Mouse (Mus musculus): ENCODE data around the gene Ddx47. TPM values are rescaled to one million over a fixed set of nuclear protein-coding genes. Genes with fewer than 3 reads are reported as not detected.

Ddx47 gene
- polyA plus RNA-seq, 1 experiment from 2014 or later, result 75.7 TPM

DNA sequence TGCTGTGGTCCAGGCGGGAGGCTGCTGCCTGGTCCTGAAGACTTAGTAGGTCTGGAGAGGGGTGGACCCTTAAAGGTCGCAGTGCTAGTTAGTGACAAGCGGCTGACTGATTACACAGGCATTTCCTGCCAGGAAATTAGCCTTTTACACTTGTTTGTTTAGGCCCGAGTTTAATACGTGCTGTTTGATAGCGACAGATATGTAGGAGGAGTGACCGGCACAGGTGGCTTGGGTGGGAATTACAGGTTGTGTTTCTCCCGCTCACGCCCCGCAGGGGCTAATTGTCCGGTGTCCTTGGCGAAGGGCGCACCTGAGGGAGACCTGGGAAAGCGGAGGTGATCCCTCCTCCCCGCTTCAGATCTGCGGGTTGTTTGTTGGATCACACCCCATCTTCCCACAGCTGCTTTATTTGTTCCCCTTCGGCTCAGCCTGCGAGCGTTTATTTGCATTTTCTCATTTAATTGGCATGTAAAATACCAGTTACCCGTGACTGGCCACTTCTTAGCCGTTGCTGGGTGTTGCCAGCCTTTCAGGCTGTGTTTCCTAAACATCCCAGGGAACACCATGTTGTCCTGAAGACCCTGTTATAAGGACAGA is 29.0 kb downstream of the Ddx47 start:
- no peak overlapping the region for H3K9ac ChIP-seq
- ATAC-seq (ENCODE audit: low read depth), result no peak
- peaks cover 6% of the 10 kb centered on the region; the same call in 1 of the 2 replicates for H3K4me1 ChIP-seq (replicated peaks)
- H3K27me3 ChIP-seq, result peaks cover 44% of the 10 kb centered on the region
- peak overlapping the region; percentile 30; the same call in 1 of the 2 replicates for H3K4me2 ChIP-seq
- no peak overlapping the region for H3K4me3 ChIP-seq (replicated peaks)
- WGBS (ENCODE audit: insufficient replicate concordance), result 8% methylated on average over 21 of the region's 21 CpGs
- H3K36me3 ChIP-seq, result no peaks in the 10 kb centered on the region
- no peak for DNase-seq
- no peak overlapping the region for H3K27ac ChIP-seq
- no peaks in the 10 kb centered on the region for H3K9me3 ChIP-seq (replicated peaks)

- Histone ChIP-seq H3K4me1 (replicated peaks) (peaks cover 6% of the 10 kb centered on the region; the same call in 1 of the 2 replicates), H3K9me3 (replicated peaks) (no peaks in the 10 kb centered on the region), H3K9ac (no peak overlapping the region), H3K4me2 (no peak overlapping the region), H3K27ac (no peak overlapping the region), H3K36me3 (no peaks in the 10 kb centered on the region), H3K27me3 (peaks cover 41% of the 10 kb centered on the region), H3K4me3 (replicated peaks) (no peak overlapping the region)
- 75% methylated on average over 3 of the region's 3 CpGs for WGBS (ENCODE audit: insufficient replicate concordance)
- DNase-seq (no peak), ATAC-seq (ENCODE audit: low read depth) (no peak)
These were observed 30.5 kb downstream of the Ddx47 start for GRCm38 (mm10) chr6:135041930-135042329.

- no peak for ATAC-seq (ENCODE audit: low read depth)
- Histone ChIP-seq H3K9me3 (replicated peaks) (no peaks in the 10 kb centered on the region), H3K4me2 (no peak overlapping the region), H3K36me3 (no peaks in the 10 kb centered on the region), H3K27ac (no peak overlapping the region), H3K4me3 (replicated peaks) (no peak overlapping the region), H3K27me3 (0 out of 2 replicates have a peak, but pooled peaks cover 2% of the 10 kb centered on the region), H3K9ac (no peak overlapping the region), H3K4me1 (replicated peaks) (no peaks in the 10 kb centered on the region)
- WGBS (ENCODE audit: insufficient replicate concordance), result 38% methylated on average over 9 of the region's 9 CpGs
- no peak for DNase-seq
These were observed 35.9 kb downstream of the Ddx47 start for GRCm38 (mm10) chr6:135047276-135047675.

DNA sequence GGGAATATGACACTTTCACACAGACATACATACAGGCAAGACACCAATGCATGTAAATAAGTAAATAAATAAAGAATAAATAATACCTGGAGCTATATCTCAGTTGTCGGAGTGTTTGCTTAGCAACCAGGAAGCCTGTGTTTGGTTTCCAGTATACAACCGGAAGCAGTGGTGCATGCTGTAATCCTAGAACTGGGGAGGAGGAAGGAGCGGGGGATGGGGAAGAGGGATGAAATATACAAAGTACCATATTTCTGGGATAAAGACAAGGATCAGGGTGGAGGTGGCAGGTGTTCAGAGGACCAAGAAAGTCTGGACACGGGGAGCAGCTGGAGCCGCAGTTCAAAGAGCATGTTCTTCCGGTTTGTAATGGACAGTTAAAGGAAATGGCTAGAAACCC is 37.1 kb downstream of the Ddx47 start:
- Histone ChIP-seq H3K9ac (no peak overlapping the region), H3K36me3 (no peaks in the 10 kb centered on the region), H3K27ac (no peak overlapping the region), H3K4me3 (replicated peaks) (no peak overlapping the region), H3K9me3 (replicated peaks) (no peaks in the 10 kb centered on the region), H3K4me2 (no peak overlapping the region), H3K27me3 (no peaks in the 10 kb centered on the region), H3K4me1 (replicated peaks) (0 out of 2 replicates have a peak, but pooled peaks cover under 1% of the 10 kb centered on the region)
- WGBS (ENCODE audit: insufficient replicate concordance), result 69% methylated on average over 6 of the region's 6 CpGs
- DNase-seq (no peak), ATAC-seq (ENCODE audit: low read depth) (no peak)

- no peak for ATAC-seq (ENCODE audit: low read depth)
- H3K36me3 ChIP-seq, result no peaks in the 10 kb centered on the region
- 74% methylated on average over 16 of the region's 16 CpGs for WGBS (ENCODE audit: insufficient replicate concordance)
- no peak for DNase-seq
- no peak overlapping the region for H3K9ac ChIP-seq
- H3K4me1 ChIP-seq (replicated peaks), result 0 out of 2 replicates have a peak, but pooled peaks cover 4% of the 10 kb centered on the region
- H3K27me3 ChIP-seq, result no peaks in the 10 kb centered on the region
- H3K9me3 ChIP-seq (replicated peaks), result no peaks in the 10 kb centered on the region
- no peak overlapping the region for H3K4me3 ChIP-seq (replicated peaks)
- no peak overlapping the region for H3K4me2 ChIP-seq
- no peak overlapping the region for H3K27ac ChIP-seq
These were observed 37.5 kb downstream of the Ddx47 start for GRCm38 (mm10) chr6:135048956-135049355.

DNA sequence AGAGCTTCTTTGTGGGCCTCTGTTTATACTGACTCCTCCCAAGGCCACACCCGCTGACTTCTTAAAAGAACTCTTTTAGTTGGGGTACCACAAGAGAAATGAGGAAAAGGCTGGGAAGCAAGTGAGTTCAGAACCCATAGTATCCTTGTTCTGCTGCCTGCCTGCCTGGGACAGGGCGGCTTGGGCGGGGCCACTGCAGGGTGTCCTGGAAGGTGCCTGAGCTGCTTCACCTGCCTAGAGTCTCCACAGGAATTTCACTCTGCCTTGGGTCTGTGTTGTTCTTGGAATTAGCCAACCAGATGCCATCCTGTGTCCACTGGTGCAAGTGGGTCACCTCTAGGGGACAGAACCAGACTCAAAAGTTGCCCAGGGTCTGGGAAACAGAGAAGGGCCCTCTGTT is 42.4 kb downstream of the Ddx47 start:
- H3K9me3 ChIP-seq (replicated peaks), result no peaks in the 10 kb centered on the region
- no peak overlapping the region for H3K4me3 ChIP-seq (replicated peaks)
- no peak overlapping the region for H3K4me2 ChIP-seq
- WGBS (ENCODE audit: insufficient replicate concordance), result 67% methylated on average over 3 of the region's 3 CpGs
- DNase-seq, result no peak
- H3K27ac ChIP-seq, result no peak overlapping the region
- no peak for ATAC-seq (ENCODE audit: low read depth)
- 0 out of 2 replicates have a peak, but pooled peaks cover 4% of the 10 kb centered on the region for H3K4me1 ChIP-seq (replicated peaks)
- no peaks in the 10 kb centered on the region for H3K36me3 ChIP-seq
- no peaks in the 10 kb centered on the region for H3K27me3 ChIP-seq
- no peak overlapping the region for H3K9ac ChIP-seq

DNA sequence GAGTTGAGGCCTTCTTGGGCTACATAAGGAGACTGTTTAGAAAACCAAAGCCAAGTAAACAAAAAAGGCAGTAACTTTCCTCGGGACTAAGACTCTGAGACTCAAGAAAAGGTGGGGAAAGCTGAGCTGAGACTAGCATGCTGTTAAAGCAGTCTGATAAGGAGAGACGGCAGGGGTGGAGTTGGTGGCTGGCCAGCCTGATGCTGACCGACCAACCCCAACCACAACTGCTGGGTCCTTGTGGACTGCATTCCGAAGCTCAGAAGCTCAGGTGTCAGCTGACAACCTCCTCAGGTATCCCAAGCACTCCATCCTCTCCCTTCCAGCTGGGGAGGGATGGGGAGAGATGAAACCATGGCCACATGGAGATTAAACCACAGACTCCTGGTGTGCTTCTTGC is 44.5 kb downstream of the Ddx47 start:
- Histone ChIP-seq H3K36me3 (no peaks in the 10 kb centered on the region), H3K9me3 (replicated peaks) (no peaks in the 10 kb centered on the region), H3K27me3 (no peaks in the 10 kb centered on the region), H3K4me2 (no peak overlapping the region), H3K4me1 (replicated peaks) (0 out of 2 replicates have a peak, but pooled peaks cover 4% of the 10 kb centered on the region), H3K9ac (no peak overlapping the region), H3K27ac (no peak overlapping the region), H3K4me3 (replicated peaks) (no peak overlapping the region)
- DNase-seq (no peak), ATAC-seq (ENCODE audit: low read depth) (no peak)
- 28% methylated on average over 4 of the region's 4 CpGs for WGBS (ENCODE audit: insufficient replicate concordance)

GRCm38 (mm10) chr6:135060728-135061127 is 49.3 kb downstream of the Ddx47 start:
- Histone ChIP-seq H3K9me3 (replicated peaks) (no peaks in the 10 kb centered on the region), H3K4me2 (no peak overlapping the region), H3K9ac (no peak overlapping the region), H3K36me3 (no peaks in the 10 kb centered on the region), H3K27ac (no peak overlapping the region), H3K27me3 (peaks cover 3% of the 10 kb centered on the region; the same call in 1 of the 2 replicates), H3K4me3 (replicated peaks) (no peak overlapping the region), H3K4me1 (replicated peaks) (peaks cover 13% of the 10 kb centered on the region)
- 80% methylated on average over 4 of the region's 4 CpGs for WGBS (ENCODE audit: insufficient replicate concordance)
- ATAC-seq (ENCODE audit: low read depth) (no peak), DNase-seq (no peak)

DNA sequence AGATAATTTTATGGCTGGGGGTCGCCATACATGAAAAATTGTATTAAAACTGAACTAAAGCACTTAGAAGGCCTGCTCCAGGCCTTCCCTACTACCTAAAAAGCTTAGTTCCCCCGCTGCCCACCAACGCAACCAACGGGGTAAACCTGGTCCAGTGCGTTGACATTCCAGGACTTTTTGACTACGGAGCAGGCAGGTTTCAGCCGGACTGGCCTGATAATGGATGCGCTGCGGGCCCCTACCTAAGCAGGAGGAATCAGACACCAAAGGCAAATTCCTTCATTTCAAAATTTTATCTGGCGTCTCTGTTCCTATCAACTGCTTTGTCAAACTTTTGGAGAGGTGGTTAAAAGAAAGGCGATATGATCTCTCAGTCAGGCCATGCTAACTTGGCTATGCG is 53.2 kb downstream of the Ddx47 start:
- 69% methylated on average over 12 of the region's 12 CpGs for WGBS (ENCODE audit: insufficient replicate concordance)
- no peak overlapping the region for H3K4me3 ChIP-seq (replicated peaks)
- H3K9me3 ChIP-seq (replicated peaks), result no peaks in the 10 kb centered on the region
- H3K4me1 ChIP-seq (replicated peaks), result peaks cover 17% of the 10 kb centered on the region
- ATAC-seq (ENCODE audit: low read depth) (no peak), DNase-seq (no peak)
- H3K27me3 ChIP-seq, result peaks cover 21% of the 10 kb centered on the region
- H3K27ac ChIP-seq, result no peak overlapping the region
- H3K9ac ChIP-seq, result peak overlapping the region; percentile 66; the same call in 1 of the 2 replicates
- peak overlapping the region; percentile 81 for H3K4me2 ChIP-seq
- H3K36me3 ChIP-seq, result no peaks in the 10 kb centered on the region

DNA sequence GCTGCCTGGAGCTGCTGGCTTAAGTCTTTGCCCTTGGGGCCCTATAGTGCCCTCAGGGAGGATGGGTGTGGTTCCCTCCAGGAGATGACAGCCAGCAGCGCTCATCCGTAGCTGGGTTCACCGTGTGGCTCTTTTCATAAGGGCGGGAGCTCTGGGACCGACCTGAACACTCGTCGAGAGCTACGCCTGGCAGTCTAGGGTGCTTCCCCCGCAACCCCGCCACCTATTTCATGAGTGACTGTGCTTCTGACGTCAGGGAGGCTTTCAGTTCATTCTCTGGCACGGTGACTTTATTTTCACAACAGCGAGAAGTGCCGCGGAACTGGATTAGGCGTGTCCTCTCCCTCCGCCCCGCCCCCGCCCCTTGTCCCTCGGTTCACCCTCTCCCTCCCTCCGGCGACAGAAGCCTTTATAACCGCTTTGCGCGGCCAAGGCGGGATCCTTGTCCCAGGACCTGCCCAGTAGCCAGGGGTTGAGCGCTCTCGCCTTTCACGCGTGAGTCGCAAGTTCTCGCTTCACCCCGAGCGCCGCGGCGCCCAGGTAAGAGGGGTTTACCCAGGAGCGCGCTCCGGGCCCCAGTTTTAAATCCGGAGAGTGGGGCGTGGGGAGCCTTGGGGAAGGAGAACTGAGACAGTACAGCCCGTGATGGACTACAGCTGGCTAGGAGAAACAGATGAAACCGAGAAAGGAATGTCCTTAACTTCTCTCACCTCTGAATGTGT is 54.0 kb downstream of the Ddx47 start, which contains the start of gene Gprc5a:
Gene Gprc5a (plus strand): TSS at position 416 of the 722 bp plus-strand sequence.
- ATAC-seq (ENCODE audit: low read depth) (peak; percentile 94), DNase-seq (peak; percentile 44)
- Histone ChIP-seq H3K9ac (peak within 1 kb of the TSS; percentile 66), H3K4me3 (replicated peaks) (peak within 1 kb of the TSS; percentile 59), H3K36me3 (no peaks in the 10 kb centered on the region), H3K27ac (no peak within 1 kb of the TSS), H3K27me3 (peaks cover 23% of the 10 kb centered on the region), H3K4me1 (replicated peaks) (peaks cover 17% of the 10 kb centered on the region), H3K4me2 (peak within 1 kb of the TSS; percentile 81), H3K9me3 (replicated peaks) (no peaks in the 10 kb centered on the region)
- WGBS (ENCODE audit: insufficient replicate concordance), result 2% methylated on average over 44 of the region's 44 CpGs

DNA sequence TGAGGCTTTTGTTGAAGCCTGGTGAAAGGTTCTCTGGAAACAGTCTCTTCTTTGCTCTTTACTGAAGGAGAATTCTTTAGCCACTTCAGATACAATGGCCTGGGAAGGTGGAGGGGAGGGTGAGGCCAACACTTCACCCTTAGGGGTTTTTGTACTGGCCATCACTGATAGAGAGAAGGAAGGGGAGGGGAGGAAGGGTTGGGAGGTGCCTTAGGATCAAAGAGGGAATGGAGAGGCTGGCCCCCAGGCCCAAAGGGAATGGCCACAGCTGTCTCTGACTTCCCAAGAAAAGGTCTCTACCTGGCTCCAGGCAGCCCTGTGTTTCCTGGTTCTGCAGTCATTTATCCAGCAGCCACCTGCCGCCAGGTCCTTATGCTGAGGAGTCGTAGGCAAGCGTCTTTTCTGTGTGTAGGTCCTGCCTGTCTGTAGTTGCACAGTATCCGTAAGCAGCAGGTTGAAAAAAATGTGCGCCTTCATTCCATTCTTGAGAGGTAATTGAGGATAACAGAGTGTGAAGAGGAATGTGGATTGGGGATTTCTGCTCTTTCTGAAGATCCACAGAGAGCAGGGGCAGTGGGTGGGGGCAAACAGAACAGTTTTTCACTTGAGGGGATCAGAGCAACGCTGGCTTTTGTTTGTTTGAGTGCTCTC is 55.5 kb downstream of the Ddx47 start:
- H3K4me1 ChIP-seq (replicated peaks), result peaks cover 17% of the 10 kb centered on the region
- H3K36me3 ChIP-seq, result no peaks in the 10 kb centered on the region
- ATAC-seq (ENCODE audit: low read depth) (no peak), DNase-seq (no peak)
- WGBS (ENCODE audit: insufficient replicate concordance), result 62% methylated on average over 6 of the region's 6 CpGs
- no peak overlapping the region for H3K4me3 ChIP-seq (replicated peaks)
- no peak overlapping the region for H3K27ac ChIP-seq
- no peak overlapping the region for H3K9ac ChIP-seq
- no peaks in the 10 kb centered on the region for H3K9me3 ChIP-seq (replicated peaks)
- peaks cover 23% of the 10 kb centered on the region for H3K27me3 ChIP-seq
- no peak overlapping the region for H3K4me2 ChIP-seq

All from liver, embryonic 13.5 days (tissue).